Mouse (Mus musculus): ENCODE results near the gene Ntrk3. TPM values are rescaled to one million over a fixed set of nuclear protein-coding genes. Genes with fewer than 3 reads are reported as not detected.

The Ntrk3 gene
- polyA plus RNA-seq, 1 experiment from 2014 or later = 0.64 TPM

GRCm38 (mm10) chr7:78754458-78755000, 16.7 kb upstream of the Ntrk3 start:
- H3K9ac ChIP-seq (replicated peaks) = no peak overlapping the region
- no peak for ATAC-seq (ENCODE audit: insufficient number of reproducible peaks, insufficient read depth, low FRiP score, low TSS enrichment, low read depth)
- no peak overlapping the region for H3K4me2 ChIP-seq
- H3K4me1 ChIP-seq (replicated peaks) = no peaks in the 10 kb centered on the region
- H3K27ac ChIP-seq = no peak overlapping the region
- no peaks in the 10 kb centered on the region for H3K9me3 ChIP-seq
- H3K36me3 ChIP-seq = no peaks in the 10 kb centered on the region
- H3K4me3 ChIP-seq (replicated peaks) = no peak overlapping the region
- H3K27me3 ChIP-seq = 0 out of 2 replicates have a peak, but pooled peaks cover 3% of the 10 kb centered on the region
- WGBS = 61% methylated on average over 8 of the region's 8 CpGs

GRCm38 (mm10) chr7:78753752-78754457, 16.1 kb upstream of the Ntrk3 start:
- 82% methylated on average over 7 of the region's 7 CpGs for WGBS
- H3K4me2 ChIP-seq = no peak overlapping the region

GRCm38 (mm10) chr7:78752961-78753360, 15.1 kb upstream of the Ntrk3 start:
- Histone ChIP-seq H3K4me1 (replicated peaks) (no peaks in the 10 kb centered on the region), H3K9ac (replicated peaks) (no peak overlapping the region), H3K36me3 (no peaks in the 10 kb centered on the region), H3K27me3 (no peaks in the 10 kb centered on the region), H3K27ac (no peak overlapping the region), H3K4me3 (replicated peaks) (no peak overlapping the region), H3K4me2 (no peak overlapping the region), H3K9me3 (no peaks in the 10 kb centered on the region)
- WGBS = 89% methylated on average over 4 of the region's 4 CpGs
- no peak for ATAC-seq (ENCODE audit: insufficient number of reproducible peaks, insufficient read depth, low FRiP score, low TSS enrichment, low read depth)

More at GRCm38 (mm10) chr7:78753752-78754457, 16.1 kb upstream of the Ntrk3 start:
- no peak for ATAC-seq (ENCODE audit: insufficient number of reproducible peaks, insufficient read depth, low FRiP score, low TSS enrichment, low read depth)
- no peak overlapping the region for H3K9ac ChIP-seq (replicated peaks)
- H3K36me3 ChIP-seq = no peaks in the 10 kb centered on the region
- no peaks in the 10 kb centered on the region for H3K4me1 ChIP-seq (replicated peaks)
- H3K9me3 ChIP-seq = no peaks in the 10 kb centered on the region
- no peak overlapping the region for H3K27ac ChIP-seq
- H3K4me3 ChIP-seq (replicated peaks) = no peak overlapping the region
- H3K27me3 ChIP-seq = no peaks in the 10 kb centered on the region

GRCm38 (mm10) chr7:78743731-78744385, 6.0 kb upstream of the Ntrk3 start:
- Histone ChIP-seq H3K36me3 (no peaks in the 10 kb centered on the region), H3K27me3 (peaks cover 3% of the 10 kb centered on the region; the same call in 1 of the 2 replicates), H3K27ac (no peak overlapping the region), H3K4me3 (replicated peaks) (no peak overlapping the region), H3K9me3 (no peaks in the 10 kb centered on the region), H3K4me2 (no peak overlapping the region), H3K9ac (replicated peaks) (no peak overlapping the region), H3K4me1 (replicated peaks) (no peaks in the 10 kb centered on the region)
- no peak for ATAC-seq (ENCODE audit: insufficient number of reproducible peaks, insufficient read depth, low FRiP score, low TSS enrichment, low read depth)
- 83% methylated on average over 5 of the region's 5 CpGs for WGBS

GRCm38 (mm10) chr7:78739351-78740000, 1.7 kb upstream of the Ntrk3 start:
- no peak overlapping the region for H3K9ac ChIP-seq (replicated peaks)
- no peaks in the 10 kb centered on the region for H3K4me1 ChIP-seq (replicated peaks)
- H3K4me3 ChIP-seq (replicated peaks) = no peak overlapping the region
- H3K4me2 ChIP-seq = no peak overlapping the region
- H3K36me3 ChIP-seq = no peaks in the 10 kb centered on the region
- no peak overlapping the region for H3K27ac ChIP-seq
- no peak for ATAC-seq (ENCODE audit: insufficient number of reproducible peaks, insufficient read depth, low FRiP score, low TSS enrichment, low read depth)
- 77% methylated on average over 8 of the region's 8 CpGs for WGBS
- H3K9me3 ChIP-seq = no peaks in the 10 kb centered on the region
- peaks cover 3% of the 10 kb centered on the region; the same call in 1 of the 2 replicates for H3K27me3 ChIP-seq

- Histone ChIP-seq H3K9me3 (no peaks in the 10 kb centered on the region), H3K36me3 (no peaks in the 10 kb centered on the region), H3K27me3 (no peaks in the 10 kb centered on the region), H3K4me3 (replicated peaks) (no peak overlapping the region), H3K27ac (no peak overlapping the region), H3K4me1 (replicated peaks) (no peaks in the 10 kb centered on the region), H3K9ac (replicated peaks) (no peak overlapping the region), H3K4me2 (no peak overlapping the region)
- ATAC-seq (ENCODE audit: insufficient number of reproducible peaks, insufficient read depth, low FRiP score, low TSS enrichment, low read depth) = no peak
- WGBS = 91% methylated on average over 6 of the region's 6 CpGs
These were observed 616 bp downstream of the Ntrk3 start for GRCm38 (mm10) chr7:78737196-78737595.

GRCm38 (mm10) chr7:78731391-78731790, 6.4 kb downstream of the Ntrk3 start:
- H3K4me1 ChIP-seq (replicated peaks) = no peaks in the 10 kb centered on the region
- no peaks in the 10 kb centered on the region for H3K36me3 ChIP-seq
- no peak overlapping the region for H3K27ac ChIP-seq
- H3K27me3 ChIP-seq = 0 out of 2 replicates have a peak, but pooled peaks cover 4% of the 10 kb centered on the region
- H3K9ac ChIP-seq (replicated peaks) = no peak overlapping the region
- WGBS = 86% methylated on average over 8 of the region's 8 CpGs
- H3K4me2 ChIP-seq = no peak overlapping the region
- no peak overlapping the region for H3K4me3 ChIP-seq (replicated peaks)
- ATAC-seq (ENCODE audit: insufficient number of reproducible peaks, insufficient read depth, low FRiP score, low TSS enrichment, low read depth) = no peak
- H3K9me3 ChIP-seq = no peaks in the 10 kb centered on the region

- Histone ChIP-seq H3K9ac (replicated peaks) (no peak overlapping the region), H3K4me2 (no peak overlapping the region), H3K9me3 (no peaks in the 10 kb centered on the region), H3K4me1 (replicated peaks) (no peaks in the 10 kb centered on the region), H3K27ac (no peak overlapping the region), H3K36me3 (no peaks in the 10 kb centered on the region), H3K4me3 (replicated peaks) (no peak overlapping the region), H3K27me3 (0 out of 2 replicates have a peak, but pooled peaks cover 4% of the 10 kb centered on the region)
- 77% methylated on average over 4 of the region's 4 CpGs for WGBS
- no peak for ATAC-seq (ENCODE audit: insufficient number of reproducible peaks, insufficient read depth, low FRiP score, low TSS enrichment, low read depth)
These were observed 13.2 kb downstream of the Ntrk3 start for GRCm38 (mm10) chr7:78724591-78724990.

- 96% methylated on average over 4 of the region's 4 CpGs for whole genome bisulfite sequencing
- 0 out of 2 replicates have a peak, but pooled peaks cover 2% of the 10 kb centered on the region for H3K27me3 ChIP-seq
- H3K9ac ChIP-seq (replicated peaks) = no peak overlapping the region
- H3K36me3 ChIP-seq = no peaks in the 10 kb centered on the region
- no peak overlapping the region for H3K4me3 ChIP-seq (replicated peaks)
- no peaks in the 10 kb centered on the region for H3K4me1 ChIP-seq (replicated peaks)
- no peak overlapping the region for H3K27ac ChIP-seq
- no peak for ATAC-seq (ENCODE audit: insufficient number of reproducible peaks, insufficient read depth, low FRiP score, low TSS enrichment, low read depth)
- H3K4me2 ChIP-seq = no peak overlapping the region
- no peaks in the 10 kb centered on the region for H3K9me3 ChIP-seq
These were observed 15.8 kb downstream of the Ntrk3 start for GRCm38 (mm10) chr7:78722051-78722450.

- H3K4me3 ChIP-seq (replicated peaks) = no peak overlapping the region
- no peak for ATAC-seq (ENCODE audit: insufficient number of reproducible peaks, insufficient read depth, low FRiP score, low TSS enrichment, low read depth)
- no peak overlapping the region for H3K9ac ChIP-seq (replicated peaks)
- WGBS = 83% methylated on average over 9 of the region's 9 CpGs
- no peaks in the 10 kb centered on the region for H3K27me3 ChIP-seq
- H3K4me2 ChIP-seq = no peak overlapping the region
- no peaks in the 10 kb centered on the region for H3K36me3 ChIP-seq
- H3K27ac ChIP-seq = no peak overlapping the region
- H3K4me1 ChIP-seq (replicated peaks) = no peaks in the 10 kb centered on the region
- no peaks in the 10 kb centered on the region for H3K9me3 ChIP-seq
These were observed 16.6 kb downstream of the Ntrk3 start for GRCm38 (mm10) chr7:78720989-78721816.
